Mouse (Mus musculus) forebrain, embryonic 12.5 days (tissue): ENCODE measurements around the gene Adgrl2. TPM values are rescaled to one million over a fixed set of nuclear protein-coding genes. Genes with fewer than 3 reads are reported as not detected.

ENCODE experiments used
- ATAC-seq: fragments of 200-750 bp; cut with Nextera tagmentation; 2 replicates; pipeline ENCODE4 v1.8.0; 2017; ENCODE audit warnings: moderate TSS enrichment; ENCODE audit not compliant: low FRiP score
- H3K27ac ChIP-seq: fragments of 300-500 bp; sonication (generic); 2 replicates; pipeline ENCODE4 v1.5.1; 2016; ENCODE audit warnings: mild to moderate bottlenecking
- H3K27me3 ChIP-seq: fragments of 300-500 bp; sonication (generic); 2 replicates; pipeline ENCODE4 v1.6.1; 2016; ENCODE audit warnings: mild to moderate bottlenecking
- H3K36me3 ChIP-seq: fragments of 300-500 bp; sonication (generic); replicated peaks from 2 replicates; pipeline ENCODE4 v1.6.1; 2016; ENCODE audit warnings: mild to moderate bottlenecking
- H3K4me1 ChIP-seq: fragments of 300-500 bp; sonication (generic); 2 replicates; pipeline ENCODE4 v1.6.1; 2016
- H3K4me2 ChIP-seq: fragments of 300-500 bp; sonication (generic); 2 replicates; pipeline ENCODE4 v1.6.1; 2016; ENCODE audit warnings: mild to moderate bottlenecking, moderate library complexity
- H3K4me3 ChIP-seq: fragments of 300-500 bp; sonication (generic); replicated peaks from 2 replicates; pipeline ENCODE4 v1.5.1; 2016; ENCODE audit warnings: mild to moderate bottlenecking
- H3K9ac ChIP-seq: fragments of 300-500 bp; sonication (generic); 2 replicates; pipeline ENCODE4 v1.6.1; 2016; ENCODE audit warnings: mild to moderate bottlenecking
- H3K9me3 ChIP-seq: fragments of 300-500 bp; sonication (generic); 2 replicates; pipeline ENCODE4 v1.6.1; 2016
- WGBS: fragments of 180-500 bp; shearing (Covaris S2); methylation state at CpG from one replicate; pipeline ENCODE4 v1.1.7; 2016; 5-methylcytosine and 5-hydroxymethylcytosine counted together
- polyA plus RNA-seq: library from polyadenylated mRNA; unstranded; fragments of >200 nt; fragmentation: Nextera tagmentation; extraction: Ambion mirVana; gene quantifications from 2 replicates; pipeline ENCODE4 v1.2.1, GENCODE M21; 2016

Adgrl2 gene
- polyA plus RNA-seq = 103 and 104 TPM in 2 replicates

- Histone ChIP-seq H3K4me1 (peaks cover 19% of the 10 kb centered on the region), H3K27me3 (peaks cover 5% of the 10 kb centered on the region), H3K27ac (peak within 1 kb of the TSS; percentile 100), H3K9ac (peak within 1 kb of the TSS; percentile 95), H3K36me3 (no peaks in the 10 kb centered on the region), H3K4me3 (peak within 1 kb of the TSS; percentile 94), H3K9me3 (no peaks in the 10 kb centered on the region), H3K4me2 (peak within 1 kb of the TSS; percentile 78)
- WGBS = under 1% methylated on average over 25 of the region's 25 CpGs
- peak; percentile 13 for ATAC-seq
Measured at GRCm38 (mm10) chr3:148990531-148991003, at the start of gene Adgrl2. TSS of gene Adgrl2 (minus strand) at chr3:148990555.

DNA sequence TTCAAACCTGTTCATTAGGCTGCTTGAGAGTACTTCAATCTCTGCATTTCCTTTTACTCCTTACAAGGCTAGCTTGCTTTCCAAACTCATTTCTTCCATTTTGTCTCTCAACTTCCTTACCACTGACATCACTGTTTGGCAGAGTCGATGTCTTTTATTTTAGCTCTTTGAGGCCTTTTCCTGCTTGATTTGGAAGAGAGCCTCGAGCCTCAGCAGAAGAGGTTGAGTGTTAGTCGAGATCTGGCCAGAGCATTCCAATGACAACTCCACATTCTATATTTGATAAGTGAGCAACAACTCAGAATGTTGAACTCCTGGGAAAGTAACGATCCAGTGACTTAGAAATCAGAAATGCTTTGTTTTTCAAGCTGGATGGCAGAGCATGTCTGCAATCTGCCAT lies 48.4 kb upstream of the Adgrl2 start:
- WGBS = 66% methylated on average over 4 of the region's 4 CpGs
- no peaks in the 10 kb centered on the region for H3K27me3 ChIP-seq
- H3K9ac ChIP-seq = no peak overlapping the region
- ATAC-seq = no peak
- peaks cover 24% of the 10 kb centered on the region for H3K4me1 ChIP-seq
- no peak overlapping the region for H3K4me2 ChIP-seq
- no peak overlapping the region for H3K27ac ChIP-seq
- H3K4me3 ChIP-seq = no peak overlapping the region
- H3K9me3 ChIP-seq = no peaks in the 10 kb centered on the region
- H3K36me3 ChIP-seq = no peaks in the 10 kb centered on the region

GRCm38 (mm10) chr3:149019925-149020324 lies 29.6 kb upstream of the Adgrl2 start:
- H3K27me3 ChIP-seq = no peaks in the 10 kb centered on the region
- H3K36me3 ChIP-seq = no peaks in the 10 kb centered on the region
- no peak overlapping the region for H3K4me3 ChIP-seq
- H3K27ac ChIP-seq = no peak overlapping the region
- H3K9me3 ChIP-seq = no peaks in the 10 kb centered on the region
- H3K4me2 ChIP-seq = no peak overlapping the region
- 70% methylated on average over 5 of the region's 5 CpGs for WGBS
- no peak overlapping the region for H3K9ac ChIP-seq
- H3K4me1 ChIP-seq = no peaks in the 10 kb centered on the region
- no peak for ATAC-seq

GRCm38 (mm10) chr3:149009311-149009710 lies 19.0 kb upstream of the Adgrl2 start:
- no peak for ATAC-seq
- Histone ChIP-seq H3K27ac (no peak overlapping the region), H3K4me3 (no peak overlapping the region), H3K27me3 (no peaks in the 10 kb centered on the region), H3K9me3 (no peaks in the 10 kb centered on the region), H3K4me1 (no peaks in the 10 kb centered on the region), H3K9ac (no peak overlapping the region), H3K36me3 (no peaks in the 10 kb centered on the region), H3K4me2 (no peak overlapping the region)
- 78% methylated on average over 7 of the region's 7 CpGs for whole genome bisulfite sequencing

DNA sequence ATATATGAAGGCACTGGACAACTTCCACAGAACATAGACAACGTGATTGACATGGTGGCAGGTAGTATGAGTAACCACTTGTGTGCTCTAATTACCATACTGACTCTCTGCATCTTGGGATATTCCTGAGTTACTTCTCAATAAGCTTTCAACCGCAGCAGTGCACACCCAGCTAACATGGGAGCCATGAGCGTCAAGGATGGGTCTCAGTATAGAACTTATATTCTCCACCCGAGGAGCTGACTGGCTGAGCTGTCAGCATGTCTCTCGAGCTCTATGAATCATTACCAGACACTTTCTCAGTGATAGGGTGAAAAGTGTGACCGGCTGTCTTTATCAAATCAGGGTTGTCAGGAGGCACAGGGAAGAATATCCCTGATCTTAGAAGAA lies 18.3 kb upstream of the Adgrl2 start:
- H3K36me3 ChIP-seq = no peaks in the 10 kb centered on the region
- H3K27me3 ChIP-seq = no peaks in the 10 kb centered on the region
- no peak overlapping the region for H3K27ac ChIP-seq
- no peaks in the 10 kb centered on the region for H3K4me1 ChIP-seq
- H3K4me3 ChIP-seq = no peak overlapping the region
- H3K9me3 ChIP-seq = no peaks in the 10 kb centered on the region
- ATAC-seq = no peak
- WGBS = 82% methylated on average over 6 of the region's 6 CpGs
- H3K4me2 ChIP-seq = no peak overlapping the region
- no peak overlapping the region for H3K9ac ChIP-seq

DNA sequence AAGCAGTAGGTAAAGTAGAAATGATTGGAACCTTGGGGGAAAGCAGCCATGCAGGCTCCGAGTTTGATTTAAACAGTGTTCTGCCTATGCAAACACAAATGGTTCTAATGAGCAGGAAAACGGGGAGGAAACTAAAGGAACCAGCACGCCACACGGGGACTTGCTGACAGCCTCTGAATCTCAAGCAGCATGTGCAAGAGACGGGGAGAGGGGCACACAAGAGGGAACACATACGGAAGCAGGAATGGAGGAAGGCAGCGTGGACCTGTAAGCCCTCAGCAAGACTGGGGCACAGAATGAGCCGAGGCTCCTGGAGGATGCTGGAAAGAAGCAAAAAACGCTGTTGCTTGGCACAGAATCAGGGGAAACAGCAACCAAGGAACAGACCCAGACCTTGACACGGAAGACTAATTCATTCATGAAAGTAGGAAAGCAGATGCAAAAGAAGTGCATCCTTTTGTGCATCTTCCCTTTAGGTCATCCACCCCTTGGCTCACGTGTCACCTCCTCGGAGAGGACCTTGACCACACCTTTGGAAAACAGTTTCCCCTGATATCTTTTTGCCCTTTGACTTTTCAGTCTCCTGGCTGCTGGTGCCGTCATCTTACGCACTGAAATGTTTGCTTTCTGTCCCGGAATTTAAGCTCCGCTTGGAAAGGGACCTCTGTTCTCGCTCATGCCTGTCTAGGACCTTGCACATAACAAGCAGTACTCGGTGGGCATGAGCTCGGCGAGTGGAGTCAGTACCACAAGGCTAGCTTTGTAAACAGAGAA lies 17.7 kb upstream of the Adgrl2 start:
- 74% methylated on average over 20 of the region's 20 CpGs for WGBS
- no peak for ATAC-seq
- Histone ChIP-seq H3K27ac (no peak overlapping the region), H3K4me1 (no peaks in the 10 kb centered on the region), H3K36me3 (no peaks in the 10 kb centered on the region), H3K9ac (no peak overlapping the region), H3K27me3 (no peaks in the 10 kb centered on the region), H3K4me2 (no peak overlapping the region), H3K9me3 (no peaks in the 10 kb centered on the region), H3K4me3 (no peak overlapping the region)

DNA sequence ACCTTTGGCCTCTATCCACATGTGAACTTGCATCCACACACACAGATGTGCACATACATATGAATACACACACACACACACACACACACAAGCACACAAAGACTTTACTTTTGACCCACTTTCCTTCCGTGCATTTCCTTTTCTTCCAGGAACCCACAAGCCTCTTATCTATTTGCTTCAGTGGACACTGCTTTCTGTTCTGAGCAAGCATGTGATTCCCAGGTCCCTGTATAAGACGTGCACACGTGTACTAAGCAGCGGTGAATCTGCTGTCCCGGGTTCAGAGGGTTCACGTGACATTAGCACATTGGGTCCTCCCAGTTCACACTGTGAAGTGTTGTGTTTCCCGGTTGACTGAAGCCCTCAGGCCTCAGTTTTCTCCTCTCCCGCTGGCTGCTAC lies 11.0 kb upstream of the Adgrl2 start:
- ATAC-seq = no peak
- Histone ChIP-seq H3K27me3 (peaks cover 6% of the 10 kb centered on the region; the same call in 1 of the 2 replicates), H3K9ac (no peak overlapping the region), H3K4me1 (peaks cover 3% of the 10 kb centered on the region), H3K4me2 (no peak overlapping the region), H3K9me3 (no peaks in the 10 kb centered on the region), H3K27ac (no peak overlapping the region), H3K4me3 (no peak overlapping the region), H3K36me3 (no peaks in the 10 kb centered on the region)
- WGBS = 38% methylated on average over 8 of the region's 8 CpGs

GRCm38 (mm10) chr3:148998661-148999060 lies 8.3 kb upstream of the Adgrl2 start:
- H3K9ac ChIP-seq = no peak overlapping the region
- H3K4me1 ChIP-seq = peaks cover 3% of the 10 kb centered on the region
- no peak overlapping the region for H3K4me2 ChIP-seq
- peaks cover 10% of the 10 kb centered on the region for H3K27me3 ChIP-seq
- H3K27ac ChIP-seq = no peak overlapping the region
- no peak for ATAC-seq
- no peak overlapping the region for H3K4me3 ChIP-seq
- no peaks in the 10 kb centered on the region for H3K9me3 ChIP-seq
- H3K36me3 ChIP-seq = no peaks in the 10 kb centered on the region
- 76% methylated on average over 10 of the region's 10 CpGs for WGBS

DNA sequence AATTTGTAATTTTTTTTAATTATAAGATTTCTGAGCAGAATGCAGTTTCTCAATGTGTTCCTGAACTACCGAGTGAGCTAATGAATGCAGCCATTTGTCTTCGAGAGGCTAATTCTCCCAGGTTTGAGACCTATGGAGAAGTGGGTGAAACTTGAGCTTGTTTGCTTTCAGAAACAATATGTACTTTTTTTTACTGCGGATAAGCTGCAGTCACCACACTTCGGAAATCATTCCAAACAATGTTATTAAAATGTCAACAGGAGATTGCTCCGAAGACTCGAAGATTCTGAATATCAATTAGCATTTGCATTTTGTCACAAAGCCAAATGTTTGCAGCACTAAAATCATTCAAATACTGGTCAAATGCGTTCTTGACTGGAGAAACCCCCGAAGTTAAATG lies 701 bp upstream of the Adgrl2 start:
- ATAC-seq = no peak

DNA sequence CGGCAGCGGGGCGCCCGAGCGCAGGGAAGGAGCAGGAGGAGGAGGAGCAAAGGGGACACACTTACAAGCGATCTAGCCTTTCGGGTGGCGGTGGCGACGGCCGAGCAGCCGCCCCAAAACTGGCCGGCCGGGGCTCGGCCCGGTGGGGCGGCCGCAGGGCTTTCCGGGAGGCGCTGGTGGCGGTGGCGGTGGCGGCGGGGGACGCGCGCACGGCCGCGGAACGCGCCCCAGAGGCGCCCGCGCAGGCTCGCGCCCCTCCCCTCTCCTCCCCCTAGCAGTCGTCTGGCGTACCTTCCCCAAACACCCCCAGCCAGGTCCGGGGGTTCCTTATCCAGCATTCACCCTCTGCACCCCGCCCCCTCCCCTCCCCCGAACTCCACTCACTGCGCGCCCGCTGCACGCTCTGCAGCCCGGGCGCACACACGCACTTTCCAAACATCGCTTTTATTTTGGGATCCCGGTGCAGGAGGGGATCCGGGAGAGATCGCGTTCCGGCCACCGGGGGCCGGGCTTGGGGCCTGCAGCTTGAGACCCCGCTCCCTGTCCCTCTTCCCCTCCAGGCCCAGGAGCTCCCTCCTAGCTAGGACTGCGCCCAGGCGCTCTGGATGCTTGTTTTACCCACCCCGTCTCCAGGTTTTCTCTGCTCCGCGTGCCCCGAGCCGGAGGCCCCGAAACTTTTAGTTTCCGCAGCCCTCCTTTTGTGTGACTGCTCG lies 381 bp downstream of the Adgrl2 start:
- Histone ChIP-seq H3K9me3 (no peaks in the 10 kb centered on the region), H3K4me1 (peaks cover 25% of the 10 kb centered on the region), H3K4me2 (peak overlapping the region; percentile 78), H3K36me3 (no peaks in the 10 kb centered on the region), H3K27me3 (peaks cover 5% of the 10 kb centered on the region), H3K27ac (peak overlapping the region; percentile 100), H3K9ac (peak overlapping the region; percentile 95), H3K4me3 (peak overlapping the region; percentile 94)
- WGBS = under 1% methylated on average over 57 of the region's 68 CpGs
- peak; percentile 61 for ATAC-seq

More for the DNA sequence above, 701 bp upstream of the Adgrl2 start:
- Histone ChIP-seq H3K27me3 (peaks cover 5% of the 10 kb centered on the region), H3K4me2 (peak overlapping the region; percentile 78), H3K4me3 (peak overlapping the region; percentile 94), H3K36me3 (no peaks in the 10 kb centered on the region), H3K4me1 (peaks cover 17% of the 10 kb centered on the region), H3K27ac (peak overlapping the region; percentile 100), H3K9me3 (no peaks in the 10 kb centered on the region), H3K9ac (0 out of 2 replicates have a peak overlapping the region, but pooled peaks have one; percentile 21)
- WGBS = 1% methylated on average over 8 of the region's 8 CpGs

- WGBS = under 1% methylated on average over 65 of the region's 75 CpGs
- peak; percentile 80 for ATAC-seq
- Histone ChIP-seq H3K27me3 (no peaks in the 10 kb centered on the region), H3K9me3 (no peaks in the 10 kb centered on the region), H3K4me3 (peak overlapping the region; percentile 94), H3K9ac (peak overlapping the region; percentile 95), H3K36me3 (no peaks in the 10 kb centered on the region), H3K4me1 (peaks cover 33% of the 10 kb centered on the region), H3K27ac (peak overlapping the region; percentile 100), H3K4me2 (peak overlapping the region; percentile 78)
Measured at GRCm38 (mm10) chr3:148988996-148989817, 1.1 kb downstream of the Adgrl2 start.
